Mouse (Mus musculus) stomach, adult 2 months (tissue): ENCODE measurements around the gene Serpina3k. TPM values are rescaled to one million over a fixed set of nuclear protein-coding genes. Genes with fewer than 3 reads are reported as not detected.

Experiments used
- polyA plus RNA-seq: library from polyadenylated mRNA; depleted of rRNA; stranded (reverse); fragments of >200 nt; gene quantifications from 2 replicates; pipeline ENCODE4 v1.2.3, GENCODE M21; 2012; rRNA removed

Gene Serpina3k
- 0.50 TPM in 1 of 2 replicates, not detected in the other for polyA plus RNA-seq

DNA sequence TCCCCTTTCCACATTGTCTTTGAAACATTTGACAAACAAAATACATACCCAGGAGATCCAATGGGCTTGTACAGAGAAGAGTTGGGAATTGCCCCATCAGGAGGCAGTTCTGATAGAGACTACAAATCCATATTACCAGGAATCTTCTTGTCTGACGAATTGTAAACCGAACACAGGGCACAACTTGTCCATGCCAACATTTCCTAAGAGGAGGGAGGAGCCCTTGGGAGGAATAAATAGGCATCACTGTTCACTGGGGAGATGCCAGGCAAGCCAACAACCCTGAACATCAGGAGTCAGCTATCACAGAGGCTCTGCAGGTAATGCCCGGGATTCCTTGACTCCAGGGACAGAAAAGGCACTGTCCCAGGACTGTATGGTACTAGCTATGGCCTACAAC lies at the start of gene Serpina3k, which contains the start of gene Serpina3m:
Gene Serpina3k (plus strand): TSS at position 261 of the 400 bp plus-strand sequence.
Gene Serpina3m (plus strand): TSS at position 261 of the 400 bp plus-strand sequence.

DNA sequence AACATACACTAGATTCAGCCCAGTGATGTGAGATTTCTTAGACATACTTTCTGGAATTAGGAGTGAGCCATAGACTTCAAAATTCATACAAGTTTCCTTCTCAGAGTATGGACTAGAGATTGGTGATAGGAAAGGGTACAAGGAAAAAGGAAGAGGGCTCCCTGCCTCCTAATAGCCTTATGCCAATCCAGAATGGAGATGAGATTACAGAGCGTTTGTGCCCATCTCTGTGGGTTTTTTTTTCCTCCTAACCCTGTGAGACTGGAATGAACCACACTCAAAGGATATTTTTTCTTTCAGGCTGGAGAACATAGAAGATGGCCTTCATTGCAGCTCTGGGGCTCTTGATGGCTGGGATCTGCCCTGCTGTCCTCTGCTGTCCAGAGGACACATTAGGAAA lies 24.0 kb upstream of the Serpina3k start, which contains the start of gene Serpina3j:
Gene Serpina3j (plus strand): TSS at position 301 of the 400 bp plus-strand sequence.

Other genes starting within 250 kb of the Serpina3k start
- not detected in 2 replicates for gene Serpina5, start 237.4 kb upstream of the Serpina3k start, polyA plus RNA-seq
- not detected in 2 replicates for gene Serpina3a, start 225.8 kb upstream of the Serpina3k start, polyA plus RNA-seq
- 0.10 TPM in 1 of 2 replicates, not detected in the other for gene Serpina3b, start 210.5 kb upstream of the Serpina3k start, polyA plus RNA-seq
- 0.11 and 0.25 TPM in 2 replicates for gene Serpina3c, start 184.6 kb upstream of the Serpina3k start, polyA plus RNA-seq
- gene Serpina3f, start 123.9 kb upstream of the Serpina3k start, polyA plus RNA-seq, result 0.04 and 0.12 TPM in 2 replicates
- gene Serpina3g, start 102.2 kb upstream of the Serpina3k start, polyA plus RNA-seq, result 1.2 TPM in 2 replicates
- 0.05 and 0.08 TPM in 2 replicates for gene Serpina3i, start 75.4 kb upstream of the Serpina3k start, polyA plus RNA-seq
- not detected in 2 replicates for gene Serpina3j, start 23.9 kb upstream of the Serpina3k start, polyA plus RNA-seq
- gene Serpina3m, start within 50 bp of the Serpina3k start, polyA plus RNA-seq, result 0.03 and 0.08 TPM in 2 replicates
- gene Serpina3n, start 68.2 kb downstream of the Serpina3k start, polyA plus RNA-seq, result 21.8 and 45.8 TPM in 2 replicates
- 0.16 and 1.0 TPM in 2 replicates for gene Gsc, start 134.8 kb downstream of the Serpina3k start, polyA plus RNA-seq